Mouse (Mus musculus): Measurements from ENCODE around the gene Dhcr7. TPM values are rescaled to one million over a fixed set of nuclear protein-coding genes. Genes with fewer than 3 reads are reported as not detected.

Dhcr7 gene
- polyA plus RNA-seq, 1 experiment: 86.7 TPM

GRCm38 (mm10) chr7:143830399-143830798 lies 7.5 kb downstream of the Dhcr7 start:
- Histone ChIP-seq H3K4me3 (replicated peaks; ENCODE audit: extremely low read depth, low read depth, low read length) (peak overlapping the region; percentile 67), H3K4me1 (ENCODE audit: control insufficient read depth, insufficient read depth, low read length) (0 out of 2 replicates have a peak, but pooled peaks cover 2% of the 10 kb centered on the region)
- no peak for TF ChIP-seq POLR2A (IDR thresholded peaks at IDR 0.05; ENCODE audit: borderline replicate concordance, extremely low read depth, low read depth, low read length)
- TF ChIP-seq CTCF (IDR thresholded peaks at IDR 0.05; ENCODE audit: insufficient read depth, low read length): no peak
- 7% methylated on average over 6 of the region's 6 CpGs for WGBS
- DNase-seq: no peak

DNA sequence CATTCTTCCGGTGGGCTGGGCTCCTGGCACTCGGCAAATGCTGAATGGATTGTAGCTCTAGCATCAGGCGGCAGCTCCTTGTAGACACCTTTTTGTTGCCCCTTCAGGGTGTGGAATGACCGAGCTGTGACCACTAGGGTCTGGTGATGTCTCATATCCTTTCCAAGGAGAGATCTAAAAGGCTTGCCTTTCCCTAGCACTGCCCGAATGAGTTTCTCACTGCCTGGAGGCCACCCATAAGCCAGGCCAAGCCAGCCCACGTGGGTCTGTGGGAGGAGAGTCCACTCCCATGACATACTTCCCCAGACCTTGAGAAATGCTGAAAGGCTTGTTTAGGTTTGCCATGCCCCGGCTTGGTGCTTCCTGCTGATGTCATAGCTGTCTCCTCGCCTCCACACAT lies 9.3 kb downstream of the Dhcr7 start:
- DNase-seq: no peak
- 62% methylated on average over 8 of the region's 8 CpGs for WGBS
- H3K4me1 ChIP-seq (ENCODE audit: control insufficient read depth, insufficient read depth, low read length): 0 out of 2 replicates have a peak, but pooled peaks cover 2% of the 10 kb centered on the region

DNA sequence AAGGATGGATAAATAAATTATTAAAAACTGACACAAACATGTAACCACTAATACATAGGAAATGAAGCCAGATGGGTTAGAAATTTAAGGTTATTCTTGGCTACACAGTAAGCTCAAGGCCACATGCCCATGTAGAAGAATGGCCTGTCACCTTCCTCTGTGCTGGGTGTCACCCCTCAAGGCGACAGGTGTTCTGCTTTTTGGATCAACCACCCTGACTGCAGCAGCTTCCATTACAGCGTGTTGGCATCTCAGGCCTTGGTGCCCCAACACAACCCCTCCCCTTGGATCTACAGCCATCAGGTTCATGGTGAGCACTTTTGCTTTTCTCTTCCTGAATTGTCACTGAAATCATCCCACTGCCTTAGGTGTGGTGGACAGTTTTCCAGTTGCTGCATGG lies 9.7 kb downstream of the Dhcr7 start:
- no peak overlapping the region for H3K4me3 ChIP-seq (replicated peaks; ENCODE audit: extremely low read depth, low read depth, low read length)
- WGBS: 86% methylated on average over 2 of the region's 2 CpGs
- H3K4me1 ChIP-seq (ENCODE audit: control insufficient read depth, insufficient read depth, low read length): 0 out of 2 replicates have a peak, but pooled peaks cover 2% of the 10 kb centered on the region
- no peak for TF ChIP-seq CTCF (IDR thresholded peaks at IDR 0.05; ENCODE audit: insufficient read depth, low read length)
- TF ChIP-seq POLR2A (IDR thresholded peaks at IDR 0.05; ENCODE audit: borderline replicate concordance, extremely low read depth, low read depth, low read length): no peak
- no peak for DNase-seq

More for the DNA sequence above, 9.3 kb downstream of the Dhcr7 start:
- H3K4me3 ChIP-seq (replicated peaks; ENCODE audit: extremely low read depth, low read depth, low read length): no peak overlapping the region
- TF ChIP-seq POLR2A (IDR thresholded peaks at IDR 0.05; ENCODE audit: borderline replicate concordance, extremely low read depth, low read depth, low read length) (no peak), CTCF (IDR thresholded peaks at IDR 0.05; ENCODE audit: insufficient read depth, low read length) (no peak)

- H3K4me3 ChIP-seq (replicated peaks; ENCODE audit: extremely low read depth, low read depth, low read length): no peak overlapping the region
- H3K4me1 ChIP-seq (ENCODE audit: control insufficient read depth, insufficient read depth, low read length): 0 out of 2 replicates have a peak, but pooled peaks cover 2% of the 10 kb centered on the region
- TF ChIP-seq CTCF (IDR thresholded peaks at IDR 0.05; ENCODE audit: insufficient read depth, low read length) (no peak), POLR2A (IDR thresholded peaks at IDR 0.05; ENCODE audit: borderline replicate concordance, extremely low read depth, low read depth, low read length) (no peak)
- 79% methylated on average over 6 of the region's 6 CpGs for WGBS
- DNase-seq: no peak
These were observed 10.7 kb downstream of the Dhcr7 start for GRCm38 (mm10) chr7:143833581-143834190.

DNA sequence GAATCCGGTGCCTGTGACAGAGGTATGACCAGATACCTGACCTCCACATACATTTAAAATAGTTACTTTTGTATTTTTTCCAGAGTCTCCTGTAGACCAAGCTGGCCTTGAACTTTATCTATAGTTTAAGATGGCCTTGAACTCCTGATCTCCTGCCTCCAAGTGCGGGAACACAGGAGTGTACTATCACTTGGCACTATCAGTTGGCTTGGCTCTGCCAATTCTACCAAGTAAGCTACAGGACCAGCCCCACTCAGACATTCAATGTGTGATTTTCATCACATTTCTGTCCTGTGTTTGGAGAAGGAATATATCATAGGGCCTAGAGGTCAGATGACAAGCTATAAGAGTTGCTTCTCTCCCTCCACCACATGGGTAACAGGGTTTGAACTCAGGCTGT lies 11.4 kb downstream of the Dhcr7 start:
- Histone ChIP-seq H3K4me3 (replicated peaks; ENCODE audit: extremely low read depth, low read depth, low read length) (no peak overlapping the region), H3K4me1 (ENCODE audit: control insufficient read depth, insufficient read depth, low read length) (0 out of 2 replicates have a peak, but pooled peaks cover 2% of the 10 kb centered on the region)
- TF ChIP-seq CTCF (IDR thresholded peaks at IDR 0.05; ENCODE audit: insufficient read depth, low read length): no peak
- TF ChIP-seq POLR2A (IDR thresholded peaks at IDR 0.05; ENCODE audit: borderline replicate concordance, extremely low read depth, low read depth, low read length): no peak
- DNase-seq: no peak
- 81% methylated on average over 2 of the region's 2 CpGs for WGBS

DNA sequence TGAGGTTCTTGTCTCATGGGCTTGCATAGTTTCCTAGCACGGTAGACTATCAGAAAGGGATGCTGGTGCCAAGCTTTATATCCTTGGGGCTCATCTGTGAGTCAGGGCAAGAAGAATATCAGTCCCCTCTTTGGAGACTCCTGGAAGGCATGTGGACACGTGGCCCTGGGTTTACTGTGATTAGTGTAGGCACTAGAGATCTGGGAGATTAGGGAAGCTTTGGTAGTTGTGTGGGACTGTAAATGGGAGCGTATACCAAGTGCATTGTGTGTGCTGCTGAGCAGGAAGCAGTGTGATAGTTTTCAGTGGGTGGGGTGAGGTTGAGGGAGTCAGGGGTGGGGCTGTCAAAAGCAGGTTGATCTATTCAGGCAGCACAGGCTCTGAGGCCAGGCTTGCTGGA lies 12.0 kb downstream of the Dhcr7 start:
- DNase-seq: no peak
- 0 out of 2 replicates have a peak, but pooled peaks cover 2% of the 10 kb centered on the region for H3K4me1 ChIP-seq (ENCODE audit: control insufficient read depth, insufficient read depth, low read length)
- TF ChIP-seq POLR2A (IDR thresholded peaks at IDR 0.05; ENCODE audit: borderline replicate concordance, extremely low read depth, low read depth, low read length) (no peak), CTCF (IDR thresholded peaks at IDR 0.05; ENCODE audit: insufficient read depth, low read length) (no peak)
- H3K4me3 ChIP-seq (replicated peaks; ENCODE audit: extremely low read depth, low read depth, low read length): no peak overlapping the region
- 37% methylated on average over 3 of the region's 3 CpGs for WGBS

DNA sequence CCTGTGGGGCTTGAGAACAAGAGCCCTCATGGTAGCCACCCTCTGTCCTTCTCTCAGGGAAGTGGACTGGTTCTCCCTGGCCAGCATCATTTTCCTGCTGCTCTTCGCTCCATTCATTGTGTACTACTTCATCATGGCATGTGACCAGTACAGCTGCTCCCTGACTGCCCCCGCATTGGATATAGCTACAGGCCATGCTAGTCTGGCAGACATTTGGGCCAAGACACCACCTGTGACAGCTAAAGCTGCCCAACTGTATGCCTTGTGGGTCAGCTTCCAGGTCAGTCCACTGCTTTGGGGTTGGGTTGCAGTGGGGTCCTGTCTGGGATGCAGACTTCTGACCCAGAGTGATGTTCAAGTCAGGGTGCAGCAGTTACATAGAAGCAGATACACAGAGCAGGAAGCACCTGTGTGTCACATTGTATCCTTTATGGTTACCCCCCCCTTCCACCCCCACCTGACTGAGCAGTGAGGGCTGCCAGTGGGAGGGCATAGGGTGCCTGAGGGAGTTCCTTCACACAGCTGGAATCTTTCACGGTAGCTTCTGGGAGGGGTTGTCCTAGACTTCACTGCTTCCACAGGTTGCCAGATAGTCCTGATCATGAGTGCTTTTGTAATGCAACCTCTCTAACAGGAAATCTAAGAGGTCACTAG lies 14.9 kb downstream of the Dhcr7 start:
- WGBS: 77% methylated on average over 3 of the region's 3 CpGs
- H3K4me1 ChIP-seq (ENCODE audit: control insufficient read depth, insufficient read depth, low read length): no peaks in the 10 kb centered on the region
- TF ChIP-seq POLR2A (IDR thresholded peaks at IDR 0.05; ENCODE audit: borderline replicate concordance, extremely low read depth, low read depth, low read length) (no peak), CTCF (IDR thresholded peaks at IDR 0.05; ENCODE audit: insufficient read depth, low read length) (no peak)
- no peak overlapping the region for H3K4me3 ChIP-seq (replicated peaks; ENCODE audit: extremely low read depth, low read depth, low read length)
- DNase-seq: no peak

- DNase-seq: no peak
- WGBS: 88% methylated on average over 5 of the region's 5 CpGs
- TF ChIP-seq POLR2A (IDR thresholded peaks at IDR 0.05; ENCODE audit: borderline replicate concordance, extremely low read depth, low read depth, low read length): no peak
- TF ChIP-seq CTCF (IDR thresholded peaks at IDR 0.05; ENCODE audit: insufficient read depth, low read length): no peak
- H3K4me1 ChIP-seq (ENCODE audit: control insufficient read depth, insufficient read depth, low read length): no peaks in the 10 kb centered on the region
- no peak overlapping the region for H3K4me3 ChIP-seq (replicated peaks; ENCODE audit: extremely low read depth, low read depth, low read length)
These were observed 17.2 kb downstream of the Dhcr7 start for GRCm38 (mm10) chr7:143840121-143840520.

DNA sequence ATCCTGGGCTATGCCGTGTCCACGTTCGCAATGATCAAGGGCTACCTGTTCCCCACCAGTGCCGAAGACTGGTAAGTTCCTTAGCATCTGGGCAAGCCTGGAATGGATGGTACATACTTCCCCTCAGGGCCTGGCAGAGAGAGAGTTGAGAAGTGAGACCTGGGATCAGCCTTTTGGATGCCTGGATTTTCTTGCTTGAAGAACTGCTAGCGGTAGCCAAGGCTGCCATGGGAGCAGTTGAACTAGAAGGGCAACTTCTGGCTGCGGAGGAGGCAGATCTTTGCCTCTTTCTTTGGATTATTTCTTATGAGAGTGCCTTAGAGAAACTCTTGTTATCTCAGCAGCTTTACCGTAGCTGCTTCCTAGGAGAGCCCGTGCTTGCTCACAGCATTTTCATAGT lies 18.4 kb downstream of the Dhcr7 start:
- no peak for DNase-seq
- 100% methylated on average over 8 of the region's 8 CpGs for WGBS
- no peak overlapping the region for H3K4me3 ChIP-seq (replicated peaks; ENCODE audit: extremely low read depth, low read depth, low read length)
- H3K4me1 ChIP-seq (ENCODE audit: control insufficient read depth, insufficient read depth, low read length): no peaks in the 10 kb centered on the region
- TF ChIP-seq CTCF (IDR thresholded peaks at IDR 0.05; ENCODE audit: insufficient read depth, low read length) (no peak), POLR2A (IDR thresholded peaks at IDR 0.05; ENCODE audit: borderline replicate concordance, extremely low read depth, low read depth, low read length) (no peak)

Measured in lung, adult 2 months (tissue).